Mouse (Mus musculus): ENCODE measurements around the gene Cdon. TPM values are rescaled to one million over a fixed set of nuclear protein-coding genes. Genes with fewer than 3 reads are reported as not detected.
"Not testable (repeated sequence)": the region's sequence is repeated elsewhere in the genome, so short reads cannot be mapped to it uniquely, and the experiment has no call there.

Cdon gene
- 22.1 and 24.4 TPM in 2 replicates for total RNA-seq (2021)
- long read RNA-seq, experiment 1, partial matches to known transcripts: 0 of 1 reads
- long read RNA-seq, experiment 1, other reads (novel, unspliced or antisense): 1 of 1 reads
- long read RNA-seq, experiment 2, partial matches to known transcripts: 0 of 2 reads
- long read RNA-seq, experiment 2, other reads (novel, unspliced or antisense): 2 of 2 reads

DNA sequence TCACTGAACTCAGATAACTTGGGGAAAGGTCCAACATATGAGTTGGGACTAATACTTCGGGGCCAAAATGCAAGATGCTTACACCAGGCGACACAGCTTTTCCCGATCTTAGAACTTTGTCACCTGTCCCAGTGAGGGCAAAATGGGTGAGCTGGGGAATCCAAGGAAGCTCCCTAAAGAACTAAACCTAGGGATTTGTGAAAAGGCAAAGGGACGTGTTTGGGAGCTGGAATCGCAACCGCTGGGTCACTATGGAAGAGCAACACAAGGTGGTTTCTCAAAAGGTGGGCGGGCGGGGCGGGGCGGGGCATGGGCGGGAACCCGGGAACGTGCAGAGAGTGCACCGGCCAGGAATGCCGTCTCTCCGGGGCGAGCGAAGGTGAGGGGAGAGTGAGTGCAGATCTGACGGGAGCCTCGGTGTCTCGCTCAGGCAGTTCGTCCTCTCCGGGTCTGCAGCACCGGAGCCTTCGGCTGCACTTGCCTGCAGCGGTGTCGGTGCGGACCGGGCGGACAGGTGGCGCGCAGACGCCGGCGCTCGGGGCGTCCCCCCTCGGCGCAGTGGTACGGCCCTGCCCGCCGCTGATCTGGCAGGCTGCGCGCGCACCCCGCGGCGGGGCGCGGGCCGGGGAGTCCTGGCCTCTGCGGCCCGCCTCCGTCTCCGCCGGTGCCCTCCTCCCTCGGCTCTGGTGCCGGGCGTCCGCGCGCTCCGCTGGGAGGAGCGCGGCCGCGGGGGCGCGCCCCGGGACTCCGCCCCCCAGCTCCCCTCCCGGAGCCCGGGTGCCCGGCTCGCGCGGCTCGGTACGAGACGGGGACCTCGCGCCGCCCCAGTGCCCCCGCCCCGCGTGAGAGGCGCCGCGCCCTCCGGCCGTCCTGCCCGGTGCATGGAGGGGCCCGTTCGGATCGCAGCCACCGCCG lies at the start of gene Cdon:
TSS of gene Cdon (plus strand) at position 324 of the 915 bp plus-strand sequence.
- DNase-seq: peak; percentile 95

DNA sequence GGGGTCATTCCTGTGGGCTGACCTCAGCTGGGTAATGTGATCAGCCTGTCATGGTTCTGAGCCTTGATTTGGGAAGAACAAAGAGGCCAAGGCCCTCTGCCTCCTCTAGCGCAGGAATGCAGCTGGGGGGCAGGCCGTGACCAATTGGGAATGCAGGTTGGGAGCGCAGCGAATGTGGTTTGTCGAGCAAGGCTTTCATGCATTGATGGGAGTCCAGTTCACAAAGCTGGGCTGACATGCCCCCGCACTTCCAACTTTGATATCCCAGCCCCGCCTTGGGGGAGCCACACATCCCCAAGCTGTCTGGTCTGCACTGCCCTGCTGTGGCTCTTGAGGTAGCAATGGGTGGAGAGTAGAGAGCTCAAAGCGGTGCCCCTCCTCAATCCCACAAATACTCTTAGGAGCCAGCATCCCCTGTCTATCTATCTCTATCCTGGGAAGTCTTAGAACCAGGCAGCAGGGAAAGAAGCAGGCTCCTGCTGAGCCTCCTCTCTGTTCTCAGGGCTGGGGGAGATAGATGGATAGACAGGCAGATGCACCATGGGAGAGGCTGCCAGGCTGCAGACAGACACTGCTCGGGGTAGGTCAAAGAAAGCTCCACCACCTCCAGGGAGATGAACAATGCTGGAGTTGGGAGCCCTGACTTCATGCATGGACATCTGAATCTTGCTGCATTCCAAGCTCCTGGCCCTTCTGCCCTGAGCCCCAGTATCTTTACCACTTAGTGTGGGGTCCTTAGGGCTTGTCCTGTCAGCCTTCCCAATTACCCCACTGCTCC lies 48.4 kb upstream of the Cdon start:
- DNase-seq: no peak

DNA sequence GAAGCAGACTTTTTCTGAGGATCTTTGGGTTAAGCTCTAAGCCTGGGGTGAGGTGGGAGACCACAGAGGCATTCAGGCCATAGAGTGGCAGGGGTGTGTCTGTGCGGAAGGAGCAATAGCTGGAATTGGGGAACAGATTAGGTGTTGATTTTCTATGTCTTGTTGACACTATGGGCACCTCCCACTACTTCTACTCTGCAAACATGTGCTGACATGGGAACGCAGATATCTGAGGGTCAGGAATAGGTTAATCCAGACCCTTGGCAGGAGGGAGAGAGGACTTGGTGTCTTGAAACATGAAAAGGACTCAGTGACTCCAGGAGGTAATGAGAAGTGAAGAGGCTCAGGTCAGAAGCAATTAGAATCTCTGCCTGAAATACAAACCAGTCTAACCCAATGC lies 43.0 kb upstream of the Cdon start:
- DNase-seq: no peak

DNA sequence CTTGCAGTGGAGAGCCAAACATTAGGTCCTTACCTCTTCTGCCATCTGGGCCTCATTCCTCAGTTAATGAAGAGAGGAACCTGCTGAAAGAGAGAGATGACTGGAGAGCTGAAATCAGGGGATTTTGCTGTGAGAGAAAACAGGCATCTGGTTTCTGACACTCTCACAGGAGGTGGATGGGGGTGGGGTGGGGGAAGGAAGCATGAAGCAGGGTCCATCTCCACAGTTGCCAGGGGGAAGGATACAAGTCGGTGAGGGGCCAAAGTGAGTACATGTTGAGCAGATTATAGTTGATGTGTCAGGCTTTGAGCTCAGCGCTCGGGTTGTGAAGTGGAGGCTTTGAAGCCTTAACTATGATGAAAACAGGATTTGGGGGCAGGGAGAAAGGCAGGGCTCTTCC lies 41.9 kb upstream of the Cdon start:
- DNase-seq: no peak

DNA sequence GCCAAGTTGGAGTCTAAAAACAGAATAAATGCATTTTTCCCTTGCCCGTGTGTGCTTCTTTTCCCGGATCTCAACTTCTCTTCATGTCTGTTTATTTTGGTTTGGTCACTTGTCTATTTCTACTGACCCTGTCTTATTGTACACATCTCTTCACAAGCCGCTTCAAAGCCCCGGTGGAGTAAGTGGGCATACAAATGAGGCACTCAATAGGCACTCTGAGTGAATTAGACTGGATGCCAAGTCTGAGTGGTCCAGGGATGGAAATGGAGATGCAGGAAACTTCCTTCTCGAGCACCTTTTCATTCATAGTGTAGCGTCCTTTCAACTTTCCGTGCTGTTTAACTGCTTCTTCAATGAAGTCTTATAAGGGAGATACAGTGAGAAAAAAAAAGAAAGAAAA lies 21.0 kb upstream of the Cdon start:
- no peak for DNase-seq

DNA sequence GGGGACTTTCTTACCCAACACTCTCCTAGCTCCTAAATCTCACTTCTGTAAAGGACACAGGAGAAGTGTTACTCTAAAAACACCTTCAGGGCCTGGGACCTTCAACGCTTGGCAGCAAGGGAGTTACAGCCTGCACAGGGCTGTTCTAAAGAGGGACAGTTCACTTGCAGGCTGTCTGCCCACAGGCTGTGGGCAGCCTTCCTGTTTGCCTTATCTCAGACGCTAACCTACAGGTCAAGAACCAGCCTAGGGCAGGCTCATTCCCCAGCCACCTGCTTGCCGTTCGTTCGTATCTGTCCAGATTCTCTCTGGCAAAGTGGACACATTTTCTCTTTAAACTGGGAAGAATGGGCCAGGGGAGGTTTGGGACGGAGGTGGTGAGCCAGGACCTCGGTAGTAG lies 20.5 kb upstream of the Cdon start:
- DNase-seq: no peak

DNA sequence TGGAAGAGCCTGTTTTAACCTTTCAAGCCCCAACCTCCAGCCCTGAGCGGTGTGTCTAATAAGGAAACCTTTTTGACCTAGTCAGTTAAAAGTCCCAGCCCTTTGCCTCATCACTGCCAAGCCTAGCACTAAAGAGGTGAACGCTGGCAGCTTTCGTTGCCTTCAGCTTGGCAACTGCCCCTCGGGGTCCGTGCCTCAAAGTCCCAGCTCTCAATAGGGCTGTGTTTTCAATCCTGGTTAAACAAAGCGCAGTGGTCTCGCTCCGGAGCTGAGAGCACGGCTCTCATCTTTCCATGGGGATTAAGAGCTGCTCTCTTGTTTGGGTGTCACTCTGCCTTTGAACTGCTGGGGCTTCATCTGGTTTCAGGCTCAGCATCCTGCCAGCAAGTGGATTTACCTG lies 20.1 kb upstream of the Cdon start:
- no peak for DNase-seq

DNA sequence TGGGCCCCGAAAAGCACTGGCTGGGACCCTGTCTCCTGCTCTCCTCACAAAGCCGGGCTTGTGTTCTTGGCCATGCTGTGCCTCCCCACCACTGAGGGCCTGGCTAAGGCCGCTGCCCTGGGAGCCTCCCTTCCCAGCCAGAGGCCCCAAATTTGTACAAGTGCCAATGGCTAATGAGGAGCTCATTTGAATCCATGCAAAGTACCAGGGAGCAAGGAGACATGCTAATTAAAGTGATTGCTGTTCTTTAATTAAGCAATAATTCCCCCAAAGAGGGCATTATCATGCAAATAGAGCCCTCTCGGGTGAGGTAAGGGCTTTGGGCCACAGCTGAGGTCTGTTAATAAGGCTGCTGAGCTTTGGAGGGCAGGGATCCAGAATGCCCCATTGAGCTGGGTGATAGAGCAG lies 18.3 kb upstream of the Cdon start:
- DNase-seq: no peak

DNA sequence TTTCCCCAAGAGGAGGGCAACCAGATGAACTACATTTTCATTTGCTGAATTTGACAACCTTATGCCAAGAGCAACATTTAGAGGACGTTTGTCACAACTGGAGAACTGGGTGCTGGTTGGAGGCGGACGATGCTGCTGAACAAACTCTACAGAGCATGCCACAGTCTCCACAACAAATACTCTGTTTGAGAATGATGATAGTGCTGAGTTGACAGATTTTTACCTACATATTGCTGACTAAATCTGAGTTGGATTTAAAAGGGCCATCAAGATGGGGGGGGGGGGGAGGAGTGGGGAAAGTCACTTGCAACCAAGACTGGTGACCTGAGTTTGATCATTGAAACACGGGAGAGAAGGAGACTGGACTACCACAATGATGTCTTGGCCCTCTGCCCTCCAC lies 17.4 kb upstream of the Cdon start:
- DNase-seq: no peak

DNA sequence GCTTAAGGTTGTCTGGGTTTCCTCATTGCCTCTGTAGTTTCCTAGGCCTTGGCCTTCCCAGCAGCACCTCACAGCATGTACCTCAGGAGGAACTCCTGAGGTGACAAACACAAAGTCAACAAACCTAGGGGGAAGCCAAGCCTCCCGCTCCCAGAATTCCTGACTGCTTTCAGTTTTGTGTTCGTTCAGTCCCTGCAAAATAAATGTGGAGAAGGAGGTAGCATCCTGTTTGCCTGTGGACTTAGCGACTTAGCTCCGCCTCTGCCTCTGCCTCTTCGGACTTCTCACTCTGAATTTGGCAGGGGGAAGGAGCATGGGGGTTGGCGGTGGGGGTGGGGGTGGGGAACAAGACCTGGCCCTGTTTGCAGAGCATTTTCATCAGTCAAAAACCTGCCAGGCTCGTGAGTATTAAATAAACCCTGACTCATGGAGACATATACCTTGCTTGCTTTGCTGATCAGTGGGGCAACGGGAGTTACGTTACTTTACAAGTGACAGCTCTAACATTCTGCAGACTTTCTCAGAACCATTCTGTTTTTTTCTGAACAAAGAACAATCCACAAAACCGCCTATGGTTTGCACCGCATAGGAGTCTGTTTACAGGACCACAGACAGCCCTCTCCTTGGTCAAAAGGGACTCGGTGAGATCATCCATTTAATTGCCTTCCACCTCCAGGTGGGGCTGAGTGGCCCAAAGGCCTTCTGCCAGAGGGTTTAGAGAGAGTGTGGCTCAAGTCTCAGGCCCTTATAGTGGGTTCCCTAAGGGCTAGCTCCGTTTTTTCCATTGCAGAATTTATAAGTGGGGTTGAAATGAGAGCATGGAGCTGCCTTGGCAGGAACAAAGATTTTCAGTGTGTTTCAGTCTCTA lies 15.7 kb upstream of the Cdon start:
- no peak for DNase-seq

DNA sequence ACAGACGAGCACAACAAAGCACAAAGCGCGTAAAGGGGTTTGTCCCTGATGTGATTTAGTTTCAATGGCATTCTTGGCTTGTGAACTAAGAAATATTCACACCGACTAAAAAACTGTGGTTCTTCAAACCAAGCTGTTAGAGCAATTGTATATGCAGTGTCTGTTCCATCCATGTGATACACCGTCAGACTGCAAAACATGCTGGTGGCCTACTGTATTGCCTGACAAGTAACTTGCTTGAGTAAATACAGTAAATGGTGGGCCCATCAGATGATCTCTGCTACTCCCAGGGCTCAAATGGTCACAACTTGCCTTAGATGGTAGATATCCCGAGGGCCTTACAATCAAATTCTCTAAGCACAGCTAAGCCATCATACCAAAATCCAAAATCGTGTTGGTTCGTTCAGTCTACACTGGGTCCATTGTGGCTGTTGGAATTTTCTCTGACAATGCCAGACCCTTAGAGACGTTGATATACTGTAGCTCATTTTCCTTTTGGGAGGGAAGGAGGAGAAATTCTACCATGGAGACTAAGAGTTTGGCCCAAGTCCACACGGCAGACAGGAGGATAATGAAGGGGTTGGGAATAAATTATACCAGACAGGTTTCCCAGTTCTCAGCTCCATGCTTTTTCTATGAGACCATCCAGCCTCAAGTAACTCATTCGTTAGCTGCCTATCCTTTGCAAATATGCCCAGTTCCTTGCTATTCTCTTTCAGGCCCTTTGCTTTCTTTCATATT lies 9.5 kb upstream of the Cdon start:
- DNase-seq: no peak

DNA sequence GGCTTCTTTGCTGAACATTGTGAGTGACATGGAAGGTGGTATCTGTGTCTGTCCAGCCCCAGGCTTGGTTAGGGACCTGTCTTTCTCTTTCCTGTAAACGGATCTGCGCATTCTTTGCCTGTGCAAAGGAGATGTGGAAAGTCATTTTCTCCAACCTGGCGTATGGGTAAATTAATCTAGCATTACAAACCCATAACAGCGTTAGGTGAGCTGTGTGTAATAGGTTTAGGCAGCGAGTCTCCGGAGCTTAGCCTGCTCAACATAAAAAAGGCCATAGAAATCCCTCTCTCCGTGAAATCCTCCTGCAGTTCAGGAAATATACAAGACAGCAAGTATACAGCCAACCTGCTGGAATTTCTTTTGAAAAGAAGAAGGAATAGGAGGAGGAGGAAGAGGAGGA lies 9.0 kb upstream of the Cdon start:
- no peak for DNase-seq

DNA sequence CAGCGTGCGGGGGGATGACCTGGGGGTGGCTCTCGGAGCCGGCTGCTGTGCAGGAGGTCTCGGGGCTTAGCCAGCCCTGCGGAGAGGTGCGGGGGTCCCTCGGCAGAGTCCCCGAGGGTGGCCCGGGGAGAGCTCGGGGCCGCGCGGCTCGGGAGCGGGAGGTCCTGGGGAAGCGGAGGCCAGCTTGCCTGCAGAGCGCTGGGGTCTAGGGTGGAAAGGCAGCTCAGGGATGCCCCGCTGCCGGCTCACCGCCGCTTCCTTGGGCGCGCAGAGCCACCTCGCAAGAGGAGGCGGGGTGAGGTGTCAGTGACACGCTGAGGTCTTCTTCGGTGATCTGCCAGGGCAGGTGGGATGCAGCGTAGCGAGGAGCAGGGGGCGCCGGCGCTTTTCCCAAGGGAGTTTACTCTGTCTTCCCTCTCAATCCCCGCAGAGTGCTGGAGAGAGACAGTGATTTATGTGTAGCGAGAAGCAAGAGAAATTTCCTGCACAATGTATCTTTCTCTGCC lies 855 bp downstream of the Cdon start:
- peak; percentile 63 for DNase-seq

DNA sequence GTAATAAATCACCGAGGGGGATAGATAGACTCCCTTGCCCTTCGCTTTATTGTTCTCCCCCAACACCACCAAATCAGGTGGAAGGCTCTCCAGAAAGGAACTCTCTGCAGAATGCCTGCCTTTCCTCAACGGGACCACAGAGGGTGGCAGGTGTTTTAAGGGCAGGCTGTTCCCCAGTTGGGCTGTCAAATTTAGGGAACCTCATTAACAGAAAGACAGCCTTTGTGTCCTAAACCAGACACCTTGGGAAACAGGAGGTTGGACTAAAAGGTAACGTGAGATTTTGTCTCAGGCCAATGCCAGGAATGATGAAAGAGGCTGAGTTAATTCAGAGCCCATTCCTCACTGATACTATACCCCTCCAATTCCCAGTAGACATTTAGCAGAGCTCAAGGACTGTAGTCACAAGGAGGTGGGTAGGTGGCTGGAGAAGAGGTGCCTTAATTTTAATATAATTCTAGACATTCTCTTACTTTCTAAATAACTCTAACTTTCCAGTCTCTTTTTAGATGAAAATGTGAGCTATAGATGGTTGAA lies 1.5 kb downstream of the Cdon start:
- no peak for DNase-seq

DNA sequence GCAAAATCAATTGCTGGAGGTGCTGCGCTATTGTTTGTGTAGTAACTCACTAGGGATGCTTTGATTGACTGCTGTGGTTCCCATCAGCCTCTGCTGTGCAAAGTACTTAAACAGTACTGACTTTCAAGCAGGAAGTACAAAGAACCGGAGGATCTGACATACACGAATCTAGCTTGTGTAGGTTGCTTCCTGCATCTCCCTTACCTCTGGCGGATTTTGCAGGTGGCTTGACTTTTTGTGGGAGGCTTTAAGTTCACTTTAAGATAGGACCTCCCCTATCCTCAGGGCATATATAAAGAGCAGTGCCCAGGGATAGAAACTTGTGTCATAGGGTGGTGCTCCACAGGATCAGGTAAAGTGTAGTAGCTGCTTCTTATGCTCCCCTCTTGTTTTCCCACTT lies 2.3 kb downstream of the Cdon start:
- no peak for DNase-seq

DNA sequence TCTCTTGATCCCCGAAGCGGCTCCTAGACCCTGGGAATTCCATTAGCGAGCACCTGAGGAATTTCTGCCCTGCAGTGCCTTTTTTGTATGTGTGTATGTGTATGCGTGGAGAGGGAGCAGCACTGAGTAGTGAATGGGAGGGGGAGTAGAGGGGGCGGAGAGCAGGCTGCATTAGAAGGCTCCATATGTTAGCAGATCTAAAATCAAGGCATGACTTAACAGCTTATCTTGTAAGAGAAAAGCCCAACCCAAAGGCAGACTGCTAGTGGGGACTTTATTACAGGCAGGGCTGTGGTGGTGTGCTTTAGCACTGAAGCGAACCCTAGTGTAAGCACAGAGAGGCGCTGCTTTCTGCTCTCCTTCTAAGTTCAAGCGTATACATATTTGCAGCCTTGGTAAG lies 3.7 kb downstream of the Cdon start:
- DNase-seq: peak; percentile 9

DNA sequence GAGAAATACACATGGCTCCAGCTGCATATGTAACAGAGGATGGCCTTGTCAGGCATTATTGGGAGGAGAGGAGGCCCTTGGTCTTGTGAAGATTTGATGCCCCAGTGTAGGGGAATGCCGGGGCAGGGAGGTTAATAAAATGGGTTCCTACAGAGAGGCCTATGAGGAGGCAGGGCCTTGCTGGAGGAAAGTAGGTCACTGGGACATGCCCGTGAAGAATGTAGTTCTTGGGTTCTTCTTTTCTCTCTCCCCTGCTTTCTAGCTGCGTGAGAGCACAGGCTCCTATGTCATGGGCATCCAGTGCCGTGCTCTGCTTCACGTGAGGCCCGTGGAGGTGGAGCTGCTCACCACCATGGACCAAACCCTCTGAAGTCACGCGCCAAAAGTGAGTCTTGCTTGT lies 9.5 kb downstream of the Cdon start:
- no peak for DNase-seq

DNA sequence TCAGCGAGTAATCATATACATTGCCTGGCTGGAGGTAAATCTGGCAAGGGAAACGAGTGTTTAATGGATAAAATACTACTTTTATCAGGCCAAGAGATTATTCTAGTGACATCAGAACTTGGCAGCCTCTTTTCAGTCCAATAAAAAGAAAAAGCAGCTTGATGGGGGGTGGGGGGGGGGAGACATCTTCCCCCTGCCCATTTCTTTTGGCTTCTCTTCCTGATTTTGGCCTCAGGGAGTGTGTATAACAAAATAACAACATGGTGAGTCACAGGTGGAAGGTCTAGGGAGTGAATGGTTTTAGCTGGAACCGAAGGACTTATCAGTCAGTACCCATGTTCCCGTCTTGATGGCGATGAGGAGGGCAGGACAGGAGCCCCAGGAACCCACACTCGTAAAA lies 10.5 kb downstream of the Cdon start:
- no peak for DNase-seq

DNA sequence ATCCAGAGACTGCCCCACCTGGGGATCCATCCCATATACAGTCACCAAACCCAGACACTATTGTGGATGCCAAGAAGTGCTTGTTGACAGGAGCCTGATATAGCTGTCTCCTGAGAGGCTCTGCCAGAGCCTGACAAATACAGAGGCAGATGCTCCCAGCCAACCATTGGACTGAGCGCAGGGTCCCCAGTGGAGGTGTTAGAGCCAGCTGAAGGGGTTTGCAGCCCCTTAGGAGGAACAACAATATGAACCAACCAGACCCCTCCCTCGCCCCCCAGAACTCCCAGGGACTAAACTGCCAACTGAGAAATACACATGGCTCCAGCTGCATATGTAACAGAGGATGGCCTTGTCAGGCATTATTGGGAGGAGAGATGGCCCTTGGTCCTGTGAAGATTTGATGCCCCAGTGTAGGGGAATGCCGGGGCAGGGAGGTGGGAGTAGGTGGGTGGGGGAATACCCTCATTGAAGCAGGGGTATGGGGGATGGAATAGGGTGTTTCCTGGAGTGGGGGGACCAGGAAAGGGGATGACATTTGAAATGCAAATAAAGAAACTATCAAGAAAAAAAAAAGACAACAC lies 11.9 kb downstream of the Cdon start:
- DNase-seq: not testable (repeated sequence)

DNA sequence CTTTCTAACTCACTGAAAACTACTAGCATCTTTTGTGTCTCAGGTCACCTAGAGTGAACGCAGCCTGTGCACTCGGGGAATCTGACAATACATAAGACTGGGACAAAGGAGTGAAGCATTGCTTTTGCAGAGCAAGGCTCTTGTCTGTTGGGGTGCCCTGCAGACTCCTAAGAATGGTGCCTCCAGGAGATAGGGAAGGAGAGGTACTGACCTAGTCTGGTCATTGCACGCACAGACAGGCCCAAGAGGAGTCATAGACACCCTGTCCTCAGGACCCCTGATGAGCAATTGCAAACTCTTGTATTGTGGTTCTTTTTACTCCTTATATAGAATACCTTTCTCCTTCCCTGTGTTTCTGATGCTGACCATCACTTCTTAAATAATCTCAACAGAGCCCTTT lies 13.4 kb downstream of the Cdon start:
- no peak for DNase-seq

DNA sequence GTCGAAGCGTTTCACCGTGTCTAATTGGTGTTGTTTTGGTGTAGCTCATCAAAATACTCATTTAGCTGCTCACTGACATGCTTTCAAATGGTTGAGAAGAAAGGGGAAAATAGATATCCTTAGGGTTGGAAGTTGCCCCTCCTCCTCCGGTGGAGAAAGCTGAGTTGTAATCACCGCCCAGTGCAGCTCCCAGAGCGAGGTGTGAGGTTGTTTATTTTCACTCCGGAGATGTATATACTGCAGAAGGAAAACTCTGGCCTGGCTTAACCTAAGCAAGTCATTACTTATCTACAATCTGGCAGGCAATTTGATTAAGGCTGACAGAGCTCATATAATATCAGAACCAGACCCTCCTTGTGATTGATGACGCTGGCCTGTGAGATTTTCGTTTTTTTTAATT lies 14.6 kb downstream of the Cdon start:
- no peak for DNase-seq

Measured in adrenal gland, postnatal 14 days (tissue).